Mouse (Mus musculus) limb, embryonic 14.5 days (tissue): Measurements from ENCODE around the gene Rnf207. TPM values are rescaled to one million over a fixed set of nuclear protein-coding genes. Genes with fewer than 3 reads are reported as not detected.

Source experiments
- ATAC-seq: fragments of 200-750 bp; cut with Nextera tagmentation; 2 replicates; pipeline ENCODE4 v1.8.0; 2017; ENCODE audit warnings: low read depth, moderate number of reproducible peaks, moderate TSS enrichment; ENCODE audit not compliant: low FRiP score
- DNase-seq: peaks from one replicate; pipeline ENCODE4 v3.0.0-alpha.2; 2015; ENCODE audit warnings: low spot score
- H3K27ac ChIP-seq: fragments of 300-500 bp; sonication (generic); replicated peaks from 2 replicates; pipeline ENCODE4 v1.5.1; 2014; ENCODE audit warnings: low read depth, mild to moderate bottlenecking, low read length, moderate library complexity, mixed read lengths
- H3K27me3 ChIP-seq: fragments of 300-500 bp; sonication (generic); 2 replicates; pipeline ENCODE4 v1.6.1; 2014; ENCODE audit warnings: low read length, mixed read lengths; ENCODE audit not compliant: control insufficient read depth, insufficient read depth
- H3K36me3 ChIP-seq: fragments of 300-500 bp; sonication (generic); 2 replicates; pipeline ENCODE4 v1.6.1; 2014; ENCODE audit warnings: mild to moderate bottlenecking, low read length, moderate library complexity, mixed read lengths; ENCODE audit not compliant: control insufficient read depth, insufficient read depth
- H3K4me1 ChIP-seq: fragments of 300-500 bp; sonication (generic); 2 replicates; pipeline ENCODE4 v1.6.1; 2014; ENCODE audit warnings: antibody characterized with exemption, low read length, mixed read lengths; ENCODE audit not compliant: control insufficient read depth, insufficient read depth
- H3K4me2 ChIP-seq: fragments of 300-500 bp; sonication (generic); replicated peaks from 2 replicates; pipeline ENCODE4 v1.6.1; 2014; ENCODE audit warnings: low read depth, mild to moderate bottlenecking, low read length, moderate library complexity; ENCODE audit not compliant: severe bottlenecking
- H3K4me3 ChIP-seq: fragments of 300-500 bp; sonication (generic); replicated peaks from 2 replicates; pipeline ENCODE4 v1.5.1; 2014; ENCODE audit warnings: low read length
- H3K9ac ChIP-seq: fragments of 300-500 bp; sonication (generic); 2 replicates; pipeline ENCODE4 v1.6.1; 2014; ENCODE audit warnings: mild to moderate bottlenecking, low read depth, low read length, moderate library complexity; ENCODE audit not compliant: severe bottlenecking
- H3K9me3 ChIP-seq: fragments of 300-500 bp; sonication (generic); 2 replicates; pipeline ENCODE4 v1.6.1; 2016; ENCODE audit warnings: low read length; ENCODE audit not compliant: control insufficient read depth
- POLR2A ChIP-seq: fragments of 200-500 bp; IDR thresholded peaks from 2 replicates; pipeline ENCODE4 v1.8.0; 2012; ENCODE audit warnings: inconsistent platforms, mild to moderate bottlenecking, moderate library complexity, borderline replicate concordance; ENCODE audit not compliant: insufficient read depth, insufficient read length; ENCODE audit errors: extremely low read depth
- WGBS: fragments of 180-500 bp; shearing (Covaris S2); extraction: QIAGEN DNeasy Blood & Tissue Kit; methylation state at CpG from one replicate; pipeline ENCODE4 v1.1.7; 2014; 5-methylcytosine and 5-hydroxymethylcytosine counted together
- polyA plus RNA-seq, 2 experiments: library from polyadenylated mRNA; depleted of rRNA in 1 of 2; stranded (reverse) in 1 of 2; unstranded in 1 of 2; fragments of >200 nt; fragmentation: Nextera tagmentation in 1 of 2; extraction: Ambion mirVana in 1 of 2; gene quantifications; 2 replicates each; pipeline versions ENCODE4 v1.2.1 to v1.2.3; 2012 to 2014

Gene Rnf207
- polyA plus RNA-seq, 2 experiments = 0.50 to 0.92 TPM

DNA sequence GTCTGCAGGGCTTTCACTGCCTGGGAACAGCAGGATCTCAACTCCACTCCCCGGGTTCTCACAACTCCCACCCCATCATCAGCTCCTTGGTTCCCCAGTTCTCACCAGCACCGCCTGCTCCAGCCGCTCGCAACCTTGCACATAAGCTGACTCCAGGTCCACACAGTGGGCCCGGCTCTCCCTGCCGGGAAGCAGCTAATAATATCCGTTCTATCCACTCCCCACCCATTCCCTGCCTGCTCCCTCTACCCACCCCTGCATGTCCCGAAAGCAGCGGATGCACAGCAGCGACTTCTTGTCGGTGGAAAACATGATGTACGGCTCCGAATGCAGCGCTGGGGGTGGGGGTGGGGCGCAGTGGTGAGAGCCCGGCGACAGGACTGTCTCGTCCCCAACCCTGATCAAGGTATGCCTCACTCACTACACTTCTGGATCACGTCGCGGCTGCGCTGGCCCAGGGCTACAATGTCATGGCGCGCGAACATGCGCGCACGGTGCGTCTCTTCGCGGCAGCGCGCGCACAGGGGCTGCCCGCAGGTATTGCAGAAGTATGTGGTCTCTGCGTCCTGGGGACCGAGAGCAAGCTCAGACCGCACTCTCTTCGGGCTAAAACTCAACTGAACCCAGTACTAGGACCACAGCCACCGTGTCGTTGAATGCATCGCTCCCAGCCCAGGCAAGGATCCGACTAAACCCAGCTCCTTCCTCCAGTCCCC is 3.1 kb downstream of the Rnf207 start:
- under 1% methylated on average over 43 of the region's 43 CpGs for WGBS
- peaks cover 76% of the 10 kb centered on the region for H3K27me3 ChIP-seq
- peak overlapping the region; percentile 45 for H3K4me2 ChIP-seq
- no peaks in the 10 kb centered on the region for H3K36me3 ChIP-seq
- no peak overlapping the region for H3K9ac ChIP-seq
- H3K27ac ChIP-seq = no peak overlapping the region
- H3K9me3 ChIP-seq = no peaks in the 10 kb centered on the region
- ATAC-seq = no peak
- H3K4me3 ChIP-seq = peak overlapping the region; percentile 26
- H3K4me1 ChIP-seq = peaks cover 9% of the 10 kb centered on the region
- TF ChIP-seq POLR2A = no peak
- no peak for DNase-seq

DNA sequence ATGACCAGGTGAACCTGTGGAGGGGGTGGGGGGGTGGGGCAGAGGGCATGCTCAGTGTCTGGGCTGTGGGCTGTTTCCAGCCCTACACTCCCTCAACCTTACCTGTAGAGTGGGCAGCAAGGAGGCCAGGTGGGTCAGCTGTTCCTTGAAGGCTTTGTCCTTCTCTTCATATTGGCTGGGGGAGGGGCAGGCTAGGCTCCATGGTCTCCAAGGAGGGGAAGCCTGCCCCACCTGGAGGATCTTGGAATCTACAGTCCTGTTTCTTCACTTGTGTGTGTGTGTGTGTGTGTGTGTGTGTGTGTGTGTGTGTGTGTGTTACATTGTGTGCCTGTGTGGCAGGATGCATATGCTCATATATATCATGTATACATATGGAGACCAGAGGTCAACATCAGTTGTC is 4.9 kb downstream of the Rnf207 start:
- Histone ChIP-seq H3K9ac (no peak overlapping the region), H3K4me3 (no peak overlapping the region), H3K4me2 (no peak overlapping the region; the same call in 1 of the 2 replicates), H3K9me3 (no peaks in the 10 kb centered on the region), H3K4me1 (peaks cover 9% of the 10 kb centered on the region), H3K27me3 (peaks cover 77% of the 10 kb centered on the region), H3K36me3 (no peaks in the 10 kb centered on the region), H3K27ac (no peak overlapping the region)
- no peak for TF ChIP-seq POLR2A
- DNase-seq (no peak), ATAC-seq (no peak)

DNA sequence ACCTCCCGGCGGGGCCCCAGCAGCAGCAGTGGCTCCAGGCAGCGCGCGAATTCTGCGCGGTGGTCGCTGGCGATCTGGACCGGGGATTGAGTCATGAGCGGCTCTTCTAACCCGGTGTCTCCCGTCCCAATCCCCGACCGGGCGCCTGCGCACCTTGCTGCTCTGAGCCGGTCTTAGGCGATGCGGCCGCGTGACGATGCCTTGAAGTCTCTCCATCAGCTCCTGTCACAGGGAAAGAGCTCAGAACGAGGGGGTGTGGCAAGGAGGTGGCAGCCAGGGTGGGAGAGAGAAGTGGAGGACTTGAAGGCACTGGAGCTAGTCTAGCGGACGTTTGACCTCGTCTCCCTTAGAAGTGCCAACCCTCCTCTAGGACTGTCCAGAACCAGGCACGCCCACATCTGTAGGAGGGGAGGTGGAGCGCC is 5.6 kb downstream of the Rnf207 start:
- H3K27me3 ChIP-seq = peaks cover 73% of the 10 kb centered on the region
- H3K27ac ChIP-seq = no peak overlapping the region
- no peak for ATAC-seq
- WGBS = under 1% methylated on average over 25 of the region's 29 CpGs
- H3K4me1 ChIP-seq = peaks cover 9% of the 10 kb centered on the region
- no peaks in the 10 kb centered on the region for H3K9me3 ChIP-seq
- no peak for TF ChIP-seq POLR2A
- no peak for DNase-seq
- no peaks in the 10 kb centered on the region for H3K36me3 ChIP-seq
- H3K4me2 ChIP-seq = peak overlapping the region; percentile 53
- no peak overlapping the region; the same call in 1 of the 2 replicates for H3K9ac ChIP-seq
- peak overlapping the region; percentile 31 for H3K4me3 ChIP-seq

DNA sequence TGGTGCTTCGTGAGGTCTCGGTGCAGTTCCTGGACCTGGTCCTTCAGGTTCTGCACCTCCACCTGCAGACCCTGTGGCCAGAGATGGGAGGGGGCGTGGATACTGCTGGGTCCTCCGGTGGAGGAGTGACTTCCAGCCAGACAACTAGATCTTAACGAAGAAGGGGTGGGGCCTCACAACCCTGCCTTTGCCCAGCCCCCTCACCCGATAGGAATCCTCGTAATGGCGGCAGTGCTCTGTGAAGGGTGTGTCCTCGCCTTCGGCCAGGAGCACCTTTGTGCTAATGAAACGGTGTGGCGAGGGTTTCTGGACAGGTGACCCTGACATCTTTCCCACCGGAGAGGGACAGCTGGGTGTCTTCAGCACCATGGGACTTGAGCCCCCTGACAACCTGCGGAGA is 6.6 kb downstream of the Rnf207 start:
- Histone ChIP-seq H3K36me3 (no peaks in the 10 kb centered on the region), H3K4me3 (no peak overlapping the region), H3K4me2 (no peak overlapping the region), H3K27ac (no peak overlapping the region), H3K4me1 (peaks cover 9% of the 10 kb centered on the region), H3K27me3 (peaks cover 62% of the 10 kb centered on the region), H3K9ac (no peak overlapping the region), H3K9me3 (no peaks in the 10 kb centered on the region)
- ATAC-seq (no peak), DNase-seq (no peak)
- no peak for TF ChIP-seq POLR2A
- 3% methylated on average over 14 of the region's 14 CpGs for WGBS

DNA sequence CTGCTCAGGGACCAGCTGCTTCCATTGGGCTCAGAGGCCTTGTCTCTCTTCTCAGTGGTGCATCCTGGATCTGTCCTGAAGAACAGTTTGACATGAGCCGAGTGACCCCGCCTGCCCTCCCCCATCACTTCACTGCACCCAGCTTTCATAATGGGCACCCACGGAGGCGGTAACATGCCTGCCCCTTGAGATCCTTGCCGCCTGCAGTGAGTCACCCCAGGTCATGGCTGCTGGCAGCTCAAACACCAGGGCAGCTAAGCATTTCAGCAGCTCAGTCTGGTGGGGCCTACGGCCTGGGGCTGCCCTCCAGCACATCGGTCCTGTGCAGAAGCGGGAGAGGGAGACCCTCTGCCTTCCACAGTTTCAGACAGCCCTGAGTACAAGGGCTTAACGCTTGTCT is 11.3 kb downstream of the Rnf207 start:
- Histone ChIP-seq H3K4me1 (no peaks in the 10 kb centered on the region), H3K27me3 (peaks cover 16% of the 10 kb centered on the region), H3K27ac (no peak overlapping the region), H3K9me3 (no peaks in the 10 kb centered on the region), H3K4me2 (no peak overlapping the region), H3K36me3 (peaks cover 28% of the 10 kb centered on the region), H3K4me3 (no peak overlapping the region), H3K9ac (no peak overlapping the region)
- no peak for TF ChIP-seq POLR2A
- DNase-seq (no peak), ATAC-seq (no peak)
- WGBS = 85% methylated on average over 9 of the region's 9 CpGs

DNA sequence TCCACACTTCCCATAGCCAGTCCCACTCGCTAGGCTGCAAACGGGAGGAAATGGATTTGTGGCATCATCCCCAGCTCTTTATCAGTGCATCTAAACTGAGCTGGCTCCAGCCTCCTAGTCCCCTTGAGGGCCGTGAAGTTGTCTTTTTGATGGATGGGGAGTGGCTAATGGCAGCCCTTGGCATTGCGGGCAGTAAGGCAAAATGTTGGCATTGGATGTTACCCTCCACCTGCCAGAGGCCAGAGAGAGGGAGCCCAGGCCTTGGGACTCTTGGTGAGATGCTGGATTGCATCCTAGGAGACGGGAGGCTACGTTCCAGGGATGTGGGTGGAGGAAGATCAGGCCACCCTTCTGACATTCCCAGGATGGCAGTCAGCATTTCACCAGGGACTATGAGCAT is 12.8 kb downstream of the Rnf207 start:
- Histone ChIP-seq H3K4me1 (no peaks in the 10 kb centered on the region), H3K4me3 (no peak overlapping the region), H3K27me3 (0 out of 2 replicates have a peak, but pooled peaks cover 3% of the 10 kb centered on the region), H3K27ac (no peak overlapping the region), H3K4me2 (no peak overlapping the region), H3K9me3 (no peaks in the 10 kb centered on the region), H3K9ac (no peak overlapping the region), H3K36me3 (peaks cover 41% of the 10 kb centered on the region)
- TF ChIP-seq POLR2A = no peak
- DNase-seq = no peak
- ATAC-seq = no peak
- WGBS = 72% methylated on average over 6 of the region's 6 CpGs
